Mouse (Mus musculus) MEL (cell line): ENCODE results near the gene Crybb1. TPM values are rescaled to one million over a fixed set of nuclear protein-coding genes. Genes with fewer than 3 reads are reported as not detected.

Source experiments
- DNase-seq: peaks from one replicate; pipeline ENCODE4 v3.0.0; 2011; ENCODE audit warnings: low read depth, low spot score
- H3K27ac ChIP-seq: 2 replicates; pipeline ENCODE4 v1.5.1; 2012; ENCODE audit warnings: low read depth, mild to moderate bottlenecking, control low read depth, low read length, moderate library complexity; ENCODE audit not compliant: control insufficient read depth
- H3K27me3 ChIP-seq, 2 experiments: fragments of 150-350 bp in 1 of 2; sonication (generic) in 1 of 2; 2 replicates each; pipeline ENCODE4 v1.6.1; 2012; ENCODE audit warnings: low read length in 2 of 2, mild to moderate bottlenecking in 2 of 2, improper control_type of control experiment in 1 of 2, moderate library complexity in 1 of 2; ENCODE audit not compliant: insufficient read depth in 2 of 2, control insufficient read depth in 1 of 2
- H3K36me3 ChIP-seq, 2 experiments: 2 replicates each; pipeline ENCODE4 v1.6.1; 2012 to 2014; ENCODE audit warnings: low read length in 2 of 2, improper control_type of control experiment in 1 of 2, inconsistent platforms in 1 of 2, mild to moderate bottlenecking in 1 of 2; ENCODE audit not compliant: insufficient read depth in 2 of 2, control insufficient read depth in 1 of 2
- H3K4me1 ChIP-seq, 2 experiments: fragments of 150-350 bp in 1 of 2; sonication (generic) in 1 of 2; 2 replicates each; pipeline ENCODE4 v1.6.1; 2012; ENCODE audit warnings: low read length in 2 of 2, improper control_type of control experiment in 1 of 2, mild to moderate bottlenecking in 1 of 2; ENCODE audit not compliant: insufficient read depth in 2 of 2, control insufficient read depth in 1 of 2
- H3K4me3 ChIP-seq, 2 experiments: fragments of 150-350 bp in 1 of 2; sonication (generic) in 1 of 2; 2 replicates each; pipeline ENCODE4 v1.5.1; 2012; ENCODE audit warnings: low read depth in 2 of 2, low read length in 2 of 2, mild to moderate bottlenecking in 2 of 2, moderate library complexity in 2 of 2, control low read depth in 1 of 2, improper control_type of control experiment in 1 of 2; ENCODE audit not compliant: control insufficient read depth in 1 of 2, insufficient read depth in 1 of 2
- H3K79me2 ChIP-seq: 2 replicates; pipeline ENCODE4 v1.6.1; 2012; ENCODE audit warnings: mild to moderate bottlenecking, low read length, moderate library complexity; ENCODE audit not compliant: control insufficient read depth, poor library complexity, insufficient read depth
- H3K9ac ChIP-seq: 2 replicates; pipeline ENCODE4 v1.6.1; 2012; ENCODE audit warnings: low read depth, mild to moderate bottlenecking, control low read depth, low read length, moderate library complexity; ENCODE audit not compliant: control insufficient read depth, poor library complexity, severe bottlenecking
- H3K9me3 ChIP-seq: fragments of 150-350 bp; sonication (generic); replicated peaks from 2 replicates; pipeline ENCODE4 v1.6.1; 2012; ENCODE audit warnings: mild to moderate bottlenecking, low read length, improper control_type of control experiment, moderate library complexity; ENCODE audit not compliant: insufficient read depth
- BHLHE40 ChIP-seq: IDR thresholded peaks from 2 replicates; pipeline ENCODE4 v1.6.1; 2012; ENCODE audit warnings: low read depth, mild to moderate bottlenecking, inconsistent platforms, low read length, improper control_type of control experiment, borderline replicate concordance
- CHD1 ChIP-seq: IDR thresholded peaks from 2 replicates; pipeline ENCODE4 v1.6.1; 2012; ENCODE audit warnings: low read depth, mild to moderate bottlenecking, inconsistent platforms, low read length, improper control_type of control experiment
- CTCF ChIP-seq, 3 experiments: IDR thresholded peaks in 2 of 3; conservative IDR thresholded peaks in 1 of 3; 2 replicates each; pipeline ENCODE4 v1.5.1; 2011 to 2012; ENCODE audit warnings: low read length in 3 of 3, low read depth in 2 of 3, mild to moderate bottlenecking in 2 of 3, improper control_type of control experiment in 1 of 3, inconsistent platforms in 1 of 3, mixed read lengths in 1 of 3, moderate library complexity in 1 of 3; ENCODE audit not compliant: control insufficient read depth in 1 of 3, insufficient read depth in 1 of 3, poor library complexity in 1 of 3, severe bottlenecking in 1 of 3
- GABPA ChIP-seq: IDR thresholded peaks from 2 replicates; pipeline ENCODE4 v1.6.1; 2012; ENCODE audit warnings: low read depth, mild to moderate bottlenecking, inconsistent platforms, low read length, improper control_type of control experiment, moderate library complexity
- JUND ChIP-seq: IDR thresholded peaks from 2 replicates; pipeline ENCODE4 v1.6.1; 2011; ENCODE audit warnings: low read depth, mild to moderate bottlenecking, improper control_type of control experiment, low read length
- MAZ ChIP-seq: IDR thresholded peaks from 2 replicates; pipeline ENCODE4 v1.6.1; 2012; ENCODE audit warnings: low read depth, mild to moderate bottlenecking, inconsistent platforms, low read length, improper control_type of control experiment
- MEF2A ChIP-seq: IDR thresholded peaks from 2 replicates; pipeline ENCODE4 v1.6.1; 2014; ENCODE audit warnings: low read depth, mild to moderate bottlenecking, inconsistent platforms, low read length, improper control_type of control experiment; ENCODE audit not compliant: poor library complexity, insufficient replicate concordance, severe bottlenecking; ENCODE audit errors: extremely low read depth
- MXI1 ChIP-seq: IDR thresholded peaks from 2 replicates; pipeline ENCODE4 v1.6.1; 2011; ENCODE audit warnings: mild to moderate bottlenecking, low read depth, low read length, improper control_type of control experiment
- MYC ChIP-seq: IDR thresholded peaks from 2 replicates; pipeline ENCODE4 v1.6.1; 2011; ENCODE audit warnings: low read depth, mild to moderate bottlenecking, low read length, improper control_type of control experiment, moderate library complexity
- NRF1 ChIP-seq: IDR thresholded peaks from 2 replicates; pipeline ENCODE4 v1.6.1; 2014; ENCODE audit warnings: low read depth, mild to moderate bottlenecking, inconsistent platforms, low read length, improper control_type of control experiment, moderate library complexity; ENCODE audit not compliant: poor library complexity, insufficient read depth, severe bottlenecking
- POLR2A ChIP-seq, 2 experiments: IDR thresholded peaks; 2 replicates each; pipeline ENCODE4 v1.6.1; 2011 to 2012; ENCODE audit warnings: low read length in 2 of 2, mild to moderate bottlenecking in 2 of 2, control low read depth in 1 of 2, improper control_type of control experiment in 1 of 2, low read depth in 1 of 2, moderate library complexity in 1 of 2; ENCODE audit not compliant: control insufficient read depth in 1 of 2, insufficient read depth in 1 of 2, poor library complexity in 1 of 2
- POLR2AphosphoS2 ChIP-seq: IDR thresholded peaks from 2 replicates; pipeline ENCODE4 v1.6.1; 2011; ENCODE audit warnings: low read length, improper control_type of control experiment
- RAD21 ChIP-seq: IDR thresholded peaks from 2 replicates; pipeline ENCODE4 v1.6.1; 2011; ENCODE audit warnings: mild to moderate bottlenecking, low read depth, low read length, improper control_type of control experiment
- SIN3A ChIP-seq: IDR thresholded peaks from 2 replicates; pipeline ENCODE4 v1.6.1; 2012; ENCODE audit warnings: low read length, improper control_type of control experiment, inconsistent platforms
- SMC3 ChIP-seq: IDR thresholded peaks from 2 replicates; pipeline ENCODE4 v1.6.1; 2011; ENCODE audit warnings: low read depth, low read length, improper control_type of control experiment
- TAL1 ChIP-seq: IDR thresholded peaks from 2 replicates; pipeline ENCODE4 v1.6.1; 2012; ENCODE audit warnings: mild to moderate bottlenecking, inconsistent platforms, low read length, moderate library complexity, mixed read lengths
- ZKSCAN1 ChIP-seq: IDR thresholded peaks from 2 replicates; pipeline ENCODE4 v1.6.1; 2012; ENCODE audit warnings: low read depth, mild to moderate bottlenecking, inconsistent platforms, low read length, improper control_type of control experiment, moderate library complexity
- ZNF384 ChIP-seq: IDR thresholded peaks from 2 replicates; pipeline ENCODE4 v1.6.1; 2012; ENCODE audit warnings: low read depth, mild to moderate bottlenecking, inconsistent platforms, low read length, improper control_type of control experiment
- polyA plus RNA-seq, 2 experiments: library from polyadenylated mRNA; stranded (reverse) in 1 of 2; unstranded in 1 of 2; fragments of >175 nt in 1 of 2; fragments of >200 nt in 1 of 2; gene quantifications; 2 replicates each; pipeline versions ENCODE4 v1.2.1 to v1.2.4; 2012; ENCODE audit warnings: low replicate concordance in 2 of 2, low read depth in 1 of 2; ENCODE audit not compliant: insufficient read length in 2 of 2, insufficient read depth in 1 of 2, missing spikeins in 1 of 2
- total RNA-seq: library from RNA; depleted of rRNA; stranded (reverse); fragments of 300-350 nt; gene quantifications from 2 replicates; pipeline ENCODE4 v1.2.3, GENCODE M21; 2012

Gene Crybb1
- total and polyA plus RNA-seq, 3 experiments, result 0.24 to 0.27 TPM; not detected in 1

GRCm38 (mm10) chr5:112300112-112300511 lies 44.5 kb downstream of the Crybb1 start:
- H3K27me3 ChIP-seq, result no peaks in the 10 kb centered on the region
- H3K79me2 ChIP-seq, result peaks cover 37% of the 10 kb centered on the region; the same call in 1 of the 2 replicates
- no peak overlapping the region for H3K9ac ChIP-seq
- peaks cover 0 to 22% of the 10 kb centered on the region in 2 experiments; a peak in 2 of 4 replicates for H3K36me3 ChIP-seq
- no peak for DNase-seq
- peaks cover 23 to 32% of the 10 kb centered on the region in 2 experiments for H3K4me1 ChIP-seq
- TF ChIP-seq NRF1 (no peak), BHLHE40 (no peak), ZKSCAN1 (no peak), JUND (no peak), SIN3A (no peak), MEF2A (no peak), POLR2A (IDR thresholded peaks at IDR 0.05; ENCODE audit: control insufficient read depth in 1 of 2, insufficient read depth in 1 of 2, low read depth in 1 of 2, low read length in 2 of 2, poor library complexity in 1 of 2) (no peak), SMC3 (no peak), MAZ (no peak), ZNF384 (no peak), POLR2AphosphoS2 (no peak), GABPA (no peak)
- no peaks in the 10 kb centered on the region for H3K9me3 ChIP-seq
- H3K4me3 ChIP-seq, result no peak overlapping the region
- H3K27ac ChIP-seq, result no peak overlapping the region

GRCm38 (mm10) chr5:112300721-112301308 lies 45.2 kb downstream of the Crybb1 start:
- no peaks in the 10 kb centered on the region for H3K27me3 ChIP-seq
- no peak for TF ChIP-seq TAL1
- TF ChIP-seq ZKSCAN1, result peak; percentile 89
- no peak for TF ChIP-seq MXI1
- no peak for TF ChIP-seq MYC
- no peak for TF ChIP-seq CHD1
- TF ChIP-seq RAD21, result no peak
- no peak for TF ChIP-seq CTCF (IDR thresholded peaks at IDR 0.05 in 2 of 3, conservative IDR thresholded peaks at IDR 0.05 in 1 of 3; ENCODE audit: control insufficient read depth in 1 of 3, insufficient read depth in 1 of 3, low read depth in 2 of 3, low read length in 3 of 3, poor library complexity in 1 of 3, severe bottlenecking in 1 of 3)
- no peak for TF ChIP-seq SMC3
- H3K9me3 ChIP-seq, result no peaks in the 10 kb centered on the region
- no peak overlapping the region for H3K27ac ChIP-seq
- H3K36me3 ChIP-seq, result peaks cover 0 to 17% of the 10 kb centered on the region in 2 experiments; a peak in 2 of 4 replicates
- no peak for DNase-seq
- peaks cover 32% of the 10 kb centered on the region; the same call in 1 of the 2 replicates for H3K79me2 ChIP-seq
- no peak overlapping the region for H3K9ac ChIP-seq
- no peak overlapping the region for H3K4me3 ChIP-seq
- peaks cover 16 to 25% of the 10 kb centered on the region in 2 experiments for H3K4me1 ChIP-seq
